Mouse (Mus musculus) liver, postnatal 0 days (tissue): ENCODE results near the gene Ccdc9.

Experiments
- CTCF ChIP-seq: sonication (generic); IDR thresholded peaks from 2 replicates; pipeline ENCODE4 v1.5.1; 2016; ENCODE audit warnings: antibody characterized with exemption, low read depth
- EP300 ChIP-seq: IDR thresholded peaks from 2 replicates; pipeline ENCODE4 v1.6.1; 2016; ENCODE audit warnings: antibody characterized with exemption, low read depth, mild to moderate bottlenecking

- TF ChIP-seq CTCF (peak; percentile 88), EP300 (no peak)
Observed at GRCm38 (mm10) chr7:16310020-16310520, 23.5 kb upstream of the Ccdc9 start.
